Mouse (Mus musculus): ENCODE measurements around the gene Pnrc1.

GRCm38 (mm10) chr4:33262897-33263296 is 27.1 kb downstream of the Pnrc1 start:
- no peak for TF ChIP-seq CTCF (IDR thresholded peaks at IDR 0.05)
- no peak for TF ChIP-seq EP300 (IDR thresholded peaks at IDR 0.05; ENCODE audit: insufficient read depth, low read depth, low read length)

Data from heart, adult 2 months (tissue).